Mouse (Mus musculus) layer of hippocampus, adult 6 months (tissue): Measurements from ENCODE around the gene Zbed3. TPM values are rescaled to one million over a fixed set of nuclear protein-coding genes. Genes with fewer than 3 reads are reported as not detected.

ENCODE experiments used
- long read RNA-seq, 2 experiments: library from polyadenylated mRNA; unstranded; transcript quantifications; one replicate each; pipeline ENCODE4 v2.0.0; 2019 to 2020
- polyA plus RNA-seq: library from polyadenylated mRNA; unstranded; fragments of <200 nt; fragmentation: Nextera tagmentation; gene quantifications from 2 replicates; pipeline ENCODE4 v1.2.3, GENCODE M21; 2021

Gene Zbed3
- 6.5 and 6.9 TPM in 2 replicates for polyA plus RNA-seq
- long read RNA-seq, experiment 1, partial matches to known transcripts = 0 of 5 reads
- long read RNA-seq, experiment 1, other reads (novel, unspliced or antisense) = 2 of 5 reads
- long read RNA-seq, experiment 2, transcript Zbed3-201 (2 exons, 1,894 nt) = major isoform, 16 of 17 reads
- long read RNA-seq, experiment 2, partial matches to known transcripts = 0 of 17 reads
- long read RNA-seq, experiment 2, other reads (novel, unspliced or antisense) = 1 of 17 reads

GRCm38 (mm10) chr13:95323400-95323799, at the start of gene Zbed3:
TSS of gene Zbed3 (plus strand) at chr13:95323612.

GRCm38 (mm10) chr13:95374701-95375553, 51.5 kb downstream of the Zbed3 start, which contains the start of gene Aggf1:
TSS of gene Aggf1 (minus strand) at chr13:95375352.

Other genes with a start within 250 kb of the Zbed3 start
- gene Pde8b, start 73.3 kb upstream of the Zbed3 start, polyA plus RNA-seq = 11.2 and 14.0 TPM in 2 replicates
- 33.9 and 35.2 TPM in 2 replicates for gene Aggf1, start 51.7 kb downstream of the Zbed3 start, polyA plus RNA-seq
- 38.9 and 42.3 TPM in 2 replicates for gene Crhbp, start 121.3 kb downstream of the Zbed3 start, polyA plus RNA-seq
- not detected in 2 replicates for gene S100z, start 155.1 kb downstream of the Zbed3 start, polyA plus RNA-seq
- gene F2rl1, start 201.6 kb downstream of the Zbed3 start, polyA plus RNA-seq = 0.08 TPM in 1 of 2 replicates, not detected in the other